Mouse (Mus musculus) lung, postnatal 0 days (tissue): Measurements from ENCODE around the gene 1810010H24Rik.
A peak's percentile ranks its signal among the peaks of the same experiment; 100 is the strongest.

ENCODE experiments used
- CTCF ChIP-seq: IDR thresholded peaks from 2 replicates; pipeline ENCODE4 v1.5.1; 2016; ENCODE audit warnings: antibody characterized with exemption, mild to moderate bottlenecking
- EP300 ChIP-seq: IDR thresholded peaks from 2 replicates; pipeline ENCODE4 v1.6.1; 2016; ENCODE audit warnings: antibody characterized with exemption, mild to moderate bottlenecking, control low read depth

DNA sequence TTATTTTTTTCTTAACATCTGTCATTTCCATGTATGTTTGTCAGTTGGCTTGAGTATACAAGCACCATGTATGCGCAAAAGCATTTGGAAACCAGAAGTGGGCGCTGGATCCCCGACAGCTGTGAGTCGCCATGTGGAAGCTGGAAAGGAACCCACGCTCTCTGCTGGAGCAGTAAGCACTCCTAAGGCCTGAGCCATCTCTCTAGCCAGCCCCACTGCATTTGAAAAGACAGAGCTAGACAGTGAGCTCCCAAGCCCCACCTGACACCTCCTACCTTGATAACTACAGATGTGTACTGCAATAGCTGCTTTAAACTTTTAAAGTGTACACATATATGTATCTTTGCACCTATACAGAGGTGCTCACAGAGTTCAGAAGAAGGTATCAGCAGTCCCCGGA is 31.9 kb downstream of the 1810010H24Rik start:
- TF ChIP-seq CTCF (0 out of 2 replicates have a peak, but pooled peaks have one; percentile 1), EP300 (no peak)
